Comparison of ENCODE assay signal across 19 mouse cellular contexts in genomic region chr19:26439163-26439562, GRCm38 (mm10).
"Had no signal": no experiment of that assay in that cellular context is flagged by ENCODE, and none has a peak within 500 bp of the region (broad histone marks: within the 10 kb centered on the region; RNA-seq: fewer than 3 reads in every experiment).

No protein-coding gene starts in this region.

- H3K27ac ChIP-seq: kidney, postnatal 0 days; layer of hippocampus, adult 2 months; liver, embryonic 12.5 days; liver, embryonic 15.5 days; lung, embryonic 15.5 days; midbrain, embryonic 10.5 days; midbrain, embryonic 13.5 days; neural tube, embryonic 13.5 days had no signal

- H3K27me3 ChIP-seq: liver, embryonic 12.5 days; liver, embryonic 15.5 days; lung, embryonic 15.5 days; megakaryocyte, embryonic 14.5 days; midbrain, embryonic 13.5 days; neural tube, embryonic 13.5 days had no signal

- H3K4me2 ChIP-seq: liver, embryonic 12.5 days; liver, embryonic 15.5 days; lung, embryonic 15.5 days; midbrain, embryonic 13.5 days; neural tube, embryonic 13.5 days had no signal

- H3K9me3 ChIP-seq: liver, embryonic 12.5 days; liver, embryonic 15.5 days; lung, embryonic 15.5 days; megakaryocyte, embryonic 14.5 days; midbrain, embryonic 10.5 days; midbrain, embryonic 13.5 days; neural tube, embryonic 13.5 days had no signal

- DNase-seq: kidney, adult 2 months; kidney, postnatal 25 days; layer of hippocampus, adult 9-11 months; lung, adult 18-20 months; lung, postnatal 10 days; lung, postnatal 36 days; thymus, adult 18-20 months; thymus, postnatal 36 days had no signal

- H3K9ac ChIP-seq: liver, embryonic 12.5 days; liver, embryonic 15.5 days; lung, embryonic 15.5 days; midbrain, embryonic 13.5 days; neural tube, embryonic 13.5 days had no signal

- H3K36me3 ChIP-seq: liver, embryonic 12.5 days; liver, embryonic 15.5 days; lung, embryonic 15.5 days; midbrain, embryonic 10.5 days; midbrain, embryonic 13.5 days; neural tube, embryonic 13.5 days had no signal

- ATAC-seq: liver, embryonic 12.5 days; midbrain, embryonic 13.5 days; midbrain, embryonic 16.5 days had no signal

- H3K4me1 ChIP-seq: liver, embryonic 12.5 days; liver, embryonic 15.5 days; lung, embryonic 15.5 days; megakaryocyte, embryonic 14.5 days; midbrain, embryonic 10.5 days; midbrain, embryonic 13.5 days; neural tube, embryonic 13.5 days had no signal

- H3K4me3 ChIP-seq: layer of hippocampus, adult 2 months; liver, embryonic 12.5 days; liver, embryonic 15.5 days; lung, embryonic 15.5 days; megakaryocyte, embryonic 14.5 days; midbrain, embryonic 10.5 days; midbrain, embryonic 13.5 days; myocyte; neural tube, embryonic 13.5 days had no signal
